Mouse (Mus musculus) spleen, adult 2 months (tissue): ENCODE data around the gene Cldn19. TPM values are rescaled to one million over a fixed set of nuclear protein-coding genes. Genes with fewer than 3 reads are reported as not detected.

Experiments used
- DNase-seq, 2 experiments: peaks; one replicate each; pipeline versions ENCODE4 v3.0.0 to v3.0.0-alpha.2; 2012 to 2021; ENCODE audit warnings: low spot score in 2 of 2, low read depth in 1 of 2
- H3K27ac ChIP-seq: fragments of 200-500 bp; 2 replicates; pipeline ENCODE4 v1.5.1; 2012; ENCODE audit warnings: low read length, inconsistent platforms; ENCODE audit not compliant: insufficient read depth
- H3K27me3 ChIP-seq: fragments of 200-500 bp; 2 replicates; pipeline ENCODE4 v1.6.1; 2012; ENCODE audit warnings: mild to moderate bottlenecking, moderate library complexity, low read length, inconsistent platforms; ENCODE audit not compliant: control insufficient read depth, insufficient read depth
- H3K36me3 ChIP-seq: fragments of 200-500 bp; 2 replicates; pipeline ENCODE4 v1.6.1; 2012; ENCODE audit warnings: mild to moderate bottlenecking, low read length, inconsistent platforms; ENCODE audit not compliant: control insufficient read depth, insufficient read depth
- H3K4me1 ChIP-seq: fragments of 200-500 bp; 2 replicates; pipeline ENCODE4 v1.6.1; 2011; ENCODE audit warnings: inconsistent platforms; ENCODE audit not compliant: control insufficient read depth, insufficient read depth, insufficient read length
- H3K4me3 ChIP-seq: fragments of 200-500 bp; 2 replicates; pipeline ENCODE4 v1.5.1; 2011; ENCODE audit warnings: mild to moderate bottlenecking, inconsistent platforms; ENCODE audit not compliant: insufficient read depth, insufficient read length; ENCODE audit errors: extremely low read depth
- CTCF ChIP-seq: fragments of 200-500 bp; IDR thresholded peaks from 2 replicates; pipeline ENCODE4 v1.5.1; 2011; ENCODE audit warnings: mild to moderate bottlenecking, inconsistent platforms; ENCODE audit not compliant: insufficient read depth, insufficient read length, insufficient replicate concordance; ENCODE audit errors: extremely low read depth
- POLR2A ChIP-seq: fragments of 200-500 bp; IDR thresholded peaks from 2 replicates; pipeline ENCODE4 v1.6.1; 2011; ENCODE audit warnings: low read depth, low read length, inconsistent platforms
- WGBS: fragments of 180-500 bp; shearing (Covaris S2); methylation state at CpG from one replicate; pipeline ENCODE4 v1.1.7; 2018; 5-methylcytosine and 5-hydroxymethylcytosine counted together
- polyA plus RNA-seq: library from polyadenylated mRNA; depleted of rRNA; stranded (reverse); fragments of >200 nt; gene quantifications from 2 replicates; pipeline ENCODE4 v1.2.3, GENCODE M21; 2012

Cldn19 gene
- polyA plus RNA-seq, 1 experiment: not detected

- no peak for DNase-seq
- no peaks in the 10 kb centered on the region for H3K27me3 ChIP-seq
- H3K27ac ChIP-seq: no peak overlapping the region
- H3K4me3 ChIP-seq: no peak overlapping the region
- no peaks in the 10 kb centered on the region for H3K4me1 ChIP-seq
- TF ChIP-seq POLR2A: no peak
- no peak for TF ChIP-seq CTCF
- no peaks in the 10 kb centered on the region for H3K36me3 ChIP-seq
- WGBS: 67% methylated on average over 7 of the region's 7 CpGs
Observed at GRCm38 (mm10) chr4:119252025-119252808, 3.0 kb upstream of the Cldn19 start.

DNA sequence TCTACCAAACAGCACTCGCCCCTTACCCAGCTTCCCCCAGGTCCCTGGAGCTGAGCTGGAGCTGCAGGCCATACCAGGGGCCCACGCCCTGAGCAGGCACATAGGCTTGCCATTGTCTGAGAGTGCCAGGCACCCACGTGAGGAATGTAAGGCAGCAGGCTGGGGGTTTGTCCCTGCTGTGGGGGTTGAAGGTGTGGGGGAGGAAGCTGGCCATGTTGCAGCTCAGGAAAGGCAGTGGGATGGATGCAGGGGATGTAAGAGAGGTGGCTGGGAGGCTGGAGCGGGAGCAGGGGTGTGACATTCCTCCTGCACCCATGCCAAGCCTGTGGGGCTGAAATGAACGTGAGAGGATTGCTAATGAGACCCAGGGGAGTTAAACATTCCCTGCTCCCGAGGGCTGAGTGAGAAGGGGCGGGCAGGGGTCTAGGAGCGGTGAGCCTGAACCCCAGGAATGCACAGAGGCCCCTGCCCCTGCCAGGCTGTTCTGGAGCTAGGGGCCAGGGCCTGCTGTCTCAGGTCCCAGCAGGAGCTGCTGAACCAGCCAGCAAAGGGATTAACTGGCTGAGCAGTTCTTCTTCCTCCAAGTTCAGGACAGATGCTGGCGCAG is 1.1 kb upstream of the Cldn19 start:
- Histone ChIP-seq H3K27me3 (no peaks in the 10 kb centered on the region), H3K4me3 (no peak overlapping the region), H3K4me1 (no peaks in the 10 kb centered on the region), H3K36me3 (no peaks in the 10 kb centered on the region), H3K27ac (no peak overlapping the region)
- no peak for DNase-seq
- WGBS: 85% methylated on average over 9 of the region's 9 CpGs
- TF ChIP-seq POLR2A (no peak), CTCF (no peak)

DNA sequence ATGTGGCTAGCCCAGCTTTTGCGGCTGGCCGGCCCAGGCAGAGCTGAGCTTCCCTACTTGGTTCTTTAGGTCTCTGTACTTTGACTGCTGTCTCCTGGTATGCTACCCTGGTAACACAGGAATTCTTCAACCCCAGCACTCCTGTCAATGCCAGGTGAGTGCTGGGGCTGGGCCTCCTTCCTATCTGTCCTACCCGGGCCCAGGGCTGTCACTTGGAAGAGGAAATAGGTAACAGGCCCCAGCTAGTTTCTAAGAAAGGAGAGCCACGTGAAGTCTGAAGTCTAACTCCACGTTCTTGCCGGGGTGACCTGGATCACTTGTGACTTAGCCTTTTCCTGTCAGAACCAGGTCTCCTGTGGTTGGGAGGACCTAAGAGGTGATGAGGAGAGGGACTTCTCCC is 1.9 kb downstream of the Cldn19 start:
- no peak overlapping the region for H3K27ac ChIP-seq
- TF ChIP-seq CTCF: no peak
- TF ChIP-seq POLR2A: no peak
- H3K4me3 ChIP-seq: no peak overlapping the region
- H3K27me3 ChIP-seq: no peaks in the 10 kb centered on the region
- 66% methylated on average over 6 of the region's 6 CpGs for WGBS
- no peak for DNase-seq
- H3K36me3 ChIP-seq: no peaks in the 10 kb centered on the region
- H3K4me1 ChIP-seq: no peaks in the 10 kb centered on the region

GRCm38 (mm10) chr4:119259344-119260254 is 4.4 kb downstream of the Cldn19 start:
- no peak for DNase-seq
- TF ChIP-seq CTCF (no peak), POLR2A (no peak)
- Histone ChIP-seq H3K36me3 (no peaks in the 10 kb centered on the region), H3K4me1 (no peaks in the 10 kb centered on the region), H3K4me3 (no peak overlapping the region), H3K27ac (no peak overlapping the region), H3K27me3 (no peaks in the 10 kb centered on the region)
- 90% methylated on average over 15 of the region's 15 CpGs for WGBS

DNA sequence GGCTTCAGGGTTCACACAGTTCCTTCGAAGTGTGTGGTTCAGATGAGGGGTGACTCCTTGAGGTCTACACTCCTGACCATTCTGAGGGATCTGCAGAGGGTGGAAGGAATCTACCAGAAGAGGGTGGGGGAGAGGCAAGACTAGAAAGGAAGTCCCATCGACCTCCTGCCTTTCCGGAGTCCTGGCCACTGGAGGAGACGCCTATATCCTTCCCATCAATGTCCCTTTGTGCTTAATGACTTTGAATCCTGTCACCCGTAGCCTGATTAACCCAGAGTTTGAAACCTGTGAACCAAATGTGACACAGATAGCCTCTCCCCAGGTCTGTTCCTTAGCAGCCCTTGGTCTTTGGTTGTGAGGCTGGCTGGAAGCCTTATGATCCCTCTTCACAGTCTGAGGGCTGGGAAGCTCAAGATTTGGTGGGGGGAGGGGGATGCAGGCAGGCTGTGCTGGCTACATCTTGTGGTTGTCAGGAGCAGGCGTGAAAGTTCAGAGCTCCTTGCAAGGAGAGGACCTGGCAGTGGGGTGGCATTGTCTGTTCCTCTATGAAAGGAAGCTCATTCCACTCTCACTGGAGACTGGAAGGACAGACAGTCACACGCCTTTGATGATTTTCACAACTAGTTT is 6.0 kb downstream of the Cldn19 start:
- H3K4me1 ChIP-seq: no peaks in the 10 kb centered on the region
- H3K36me3 ChIP-seq: no peaks in the 10 kb centered on the region
- DNase-seq: no peak
- H3K4me3 ChIP-seq: no peak overlapping the region
- 43% methylated on average over 7 of the region's 7 CpGs for WGBS
- TF ChIP-seq CTCF: no peak
- no peak for TF ChIP-seq POLR2A
- no peak overlapping the region for H3K27ac ChIP-seq
- no peaks in the 10 kb centered on the region for H3K27me3 ChIP-seq

- no peak for DNase-seq
- 83% methylated on average over 5 of the region's 5 CpGs for WGBS
- no peaks in the 10 kb centered on the region for H3K36me3 ChIP-seq
- no peaks in the 10 kb centered on the region for H3K4me1 ChIP-seq
- H3K4me3 ChIP-seq: no peak overlapping the region
- TF ChIP-seq POLR2A (no peak), CTCF (no peak)
- no peaks in the 10 kb centered on the region for H3K27me3 ChIP-seq
- no peak overlapping the region for H3K27ac ChIP-seq
Observed at GRCm38 (mm10) chr4:119262483-119262882, 7.3 kb downstream of the Cldn19 start.
